Mouse (Mus musculus) CH12F3 (cell line): ENCODE results near the gene Idi1.
"Not testable (repeated sequence)": the region's sequence is repeated elsewhere in the genome, so short reads cannot be mapped to it uniquely, and the experiment has no call there.

Experiments
- in situ Hi-C: fragments of 300-500 bp; cut with MboI; formaldehyde crosslinking; loops from 2 replicates; pipeline ENCODE4 v1.14.3; 2020; ENCODE audit warnings: low sequenced_read_pairs

The Idi1 gene

DNA sequence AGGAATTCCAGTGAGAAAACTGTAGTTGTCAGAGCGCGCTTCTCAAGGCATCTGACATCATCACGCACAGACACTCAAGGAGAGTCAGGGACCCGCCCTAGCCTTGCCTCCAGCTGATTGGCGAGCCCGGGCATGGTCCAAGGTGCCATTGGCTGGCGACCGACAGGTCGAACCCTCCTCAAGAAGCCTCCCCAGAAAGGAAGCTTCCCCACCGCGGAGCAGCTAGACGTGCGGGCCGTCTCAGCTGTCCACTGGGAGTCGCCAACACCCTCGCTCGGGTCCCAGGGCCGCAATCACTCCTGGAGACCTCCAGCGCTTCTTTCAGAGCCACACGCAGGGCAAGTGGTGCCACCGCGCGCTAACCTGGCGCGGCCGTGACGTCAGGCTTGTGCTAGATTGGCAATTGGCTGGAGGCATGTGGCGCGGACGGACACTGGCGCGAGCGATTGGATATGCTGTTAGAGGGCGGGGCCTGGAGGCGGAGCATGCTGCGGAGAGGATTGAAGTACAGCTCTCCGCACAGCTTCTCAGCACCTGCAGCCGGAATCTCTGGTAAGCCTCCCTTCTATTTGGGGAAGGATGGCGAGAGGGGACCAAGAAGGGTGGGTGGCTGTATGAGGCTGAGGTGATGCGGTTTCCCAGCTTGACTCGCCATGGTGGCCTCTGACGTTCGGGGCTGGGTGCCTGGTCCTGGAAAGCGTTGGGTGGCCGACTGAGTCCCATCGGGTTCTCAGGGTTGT, at the start of gene Idi1:
Gene Idi1, plus strand, starts transcription at position 57 of the 740 bp plus-strand sequence.
- in situ Hi-C loops: no loop called here

DNA sequence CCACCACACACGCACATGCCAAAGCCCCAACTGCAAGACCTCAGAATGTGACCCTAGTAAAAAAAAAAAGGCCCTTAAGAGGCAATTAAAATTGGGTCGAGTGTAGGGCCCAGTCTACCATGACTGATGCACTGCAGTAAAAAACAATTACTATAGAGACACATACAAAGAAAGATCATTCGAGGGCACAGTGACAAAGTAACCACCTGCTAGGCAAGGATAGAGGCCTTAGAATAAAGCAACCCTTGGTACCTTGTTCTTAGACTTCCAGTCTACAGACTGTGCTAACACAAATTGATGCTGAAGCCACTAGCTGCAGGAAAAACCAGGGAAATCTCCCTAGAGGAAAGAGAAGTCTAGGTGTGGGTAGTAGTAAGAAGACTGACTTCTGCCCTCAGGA, 46.9 kb upstream of the Idi1 start:
- in situ Hi-C loops: no loop called here

DNA sequence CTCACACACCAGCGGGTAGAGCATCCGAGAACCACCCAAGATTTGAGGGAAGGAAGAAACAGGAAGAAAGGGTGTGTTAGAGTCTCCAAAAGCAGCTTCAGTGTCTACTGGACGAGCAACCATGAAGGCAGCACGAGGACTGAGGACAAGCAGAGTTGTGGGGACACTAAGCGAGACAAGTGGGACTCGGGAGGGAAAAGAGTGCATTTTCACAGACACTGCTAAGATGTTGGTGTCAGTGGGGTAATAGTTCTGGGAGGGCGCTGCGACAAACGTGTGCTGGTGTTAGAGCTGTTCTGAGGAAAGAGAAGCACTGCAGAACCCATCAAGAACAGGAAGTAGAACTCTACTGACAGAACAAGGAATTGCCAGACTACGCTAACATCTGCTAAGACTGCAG, 46.2 kb upstream of the Idi1 start:
- in situ Hi-C loops: no loop called here

DNA sequence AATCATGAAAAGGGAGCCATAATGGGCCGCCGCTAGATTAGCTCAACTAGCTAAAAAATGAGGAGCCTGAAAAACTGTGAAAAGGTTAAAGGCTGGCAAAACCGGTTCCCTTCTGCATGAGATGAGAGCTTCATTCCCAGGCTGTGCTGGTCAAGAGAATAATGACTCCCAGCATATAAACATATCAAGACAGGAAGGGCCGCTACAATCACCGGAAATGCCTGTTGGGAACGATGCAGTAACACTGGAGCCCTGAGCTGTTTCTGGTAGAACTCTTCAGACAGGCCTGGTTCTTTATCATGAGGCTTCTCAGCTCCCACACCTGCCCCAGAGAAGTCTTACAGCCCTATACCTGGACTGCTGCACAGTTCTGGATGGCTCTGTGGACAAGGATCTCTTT, 45.4 kb upstream of the Idi1 start:
- in situ Hi-C loops: no loop called here

DNA sequence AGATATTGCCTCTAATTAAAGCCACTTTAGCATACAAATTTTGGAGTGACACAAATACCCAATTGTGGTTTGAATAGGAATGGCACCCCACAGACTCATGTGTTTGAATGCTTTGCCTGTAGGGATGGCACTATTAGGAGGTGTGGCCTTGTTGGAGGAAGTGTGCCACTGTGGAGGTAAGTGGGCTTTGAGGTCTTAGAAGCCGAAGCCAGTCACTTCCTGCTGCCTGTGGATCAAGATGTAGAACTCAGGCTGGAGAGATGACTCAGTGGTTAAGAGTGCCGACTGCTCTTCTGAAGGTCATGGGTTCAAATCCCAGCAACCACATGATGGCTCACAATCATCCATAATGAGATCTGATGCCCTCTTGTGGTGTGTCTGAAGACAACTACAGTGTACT, 44.4 kb upstream of the Idi1 start:
- in situ Hi-C loops: no loop called here

DNA sequence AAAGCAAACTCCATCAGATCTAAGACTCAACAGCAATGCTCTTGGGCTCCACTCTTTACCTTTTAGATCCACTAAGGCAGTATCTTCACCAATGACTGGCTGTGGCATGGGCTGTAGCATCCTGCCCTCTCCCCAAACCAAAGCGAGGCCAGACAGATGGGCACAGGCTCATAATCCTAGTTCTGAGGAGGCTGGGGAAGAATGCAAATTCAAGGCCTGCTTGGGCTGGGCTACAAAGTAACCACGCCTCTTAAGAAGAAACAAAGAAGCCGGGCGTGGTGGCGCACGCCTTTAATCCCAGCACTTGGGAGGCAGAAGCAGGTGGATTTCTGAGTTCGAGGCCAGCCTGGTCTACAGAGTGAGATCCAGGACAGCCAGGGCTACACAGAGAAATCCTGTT, 43.5 kb upstream of the Idi1 start:
- in situ Hi-C loops: not testable (repeated sequence)

DNA sequence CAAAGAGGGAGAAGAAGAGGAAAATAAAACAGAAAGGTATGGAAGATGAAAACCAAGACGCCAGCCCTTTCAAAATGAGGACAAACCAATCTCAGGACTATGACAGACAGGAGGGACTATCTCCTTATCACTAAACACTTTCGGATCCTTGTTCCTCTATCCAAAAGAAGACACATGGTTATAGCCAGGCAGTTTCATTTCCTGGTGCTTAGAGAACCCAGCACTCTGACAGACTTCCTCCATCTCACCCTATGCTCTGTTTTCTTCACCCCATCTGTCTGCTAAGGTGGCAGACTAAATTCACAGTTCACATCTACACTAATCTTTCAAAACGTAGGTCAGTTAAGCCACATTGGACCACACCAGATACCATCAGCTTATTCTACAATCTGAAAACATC, 43.0 kb upstream of the Idi1 start:
- in situ Hi-C loops: no loop called here

DNA sequence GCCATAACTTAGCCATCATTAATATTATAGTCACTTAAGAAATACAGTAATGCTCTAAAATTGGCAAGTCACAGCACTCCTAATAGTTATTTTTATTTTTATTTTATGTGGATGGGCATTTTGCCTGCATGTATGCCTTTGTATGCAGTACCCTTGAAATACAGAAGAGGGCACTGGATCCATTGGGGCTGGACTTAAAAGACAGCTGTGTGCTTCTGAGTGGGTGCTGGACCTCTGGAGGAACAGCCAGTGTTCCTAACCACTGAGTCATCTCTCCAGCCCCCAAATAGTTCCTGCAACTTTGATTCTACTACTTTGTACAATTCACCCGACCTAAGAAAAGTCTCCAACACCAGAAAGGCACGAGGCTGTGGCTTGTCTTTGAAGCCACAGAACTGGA, 37.6 kb upstream of the Idi1 start:
- in situ Hi-C loops: no loop called here

DNA sequence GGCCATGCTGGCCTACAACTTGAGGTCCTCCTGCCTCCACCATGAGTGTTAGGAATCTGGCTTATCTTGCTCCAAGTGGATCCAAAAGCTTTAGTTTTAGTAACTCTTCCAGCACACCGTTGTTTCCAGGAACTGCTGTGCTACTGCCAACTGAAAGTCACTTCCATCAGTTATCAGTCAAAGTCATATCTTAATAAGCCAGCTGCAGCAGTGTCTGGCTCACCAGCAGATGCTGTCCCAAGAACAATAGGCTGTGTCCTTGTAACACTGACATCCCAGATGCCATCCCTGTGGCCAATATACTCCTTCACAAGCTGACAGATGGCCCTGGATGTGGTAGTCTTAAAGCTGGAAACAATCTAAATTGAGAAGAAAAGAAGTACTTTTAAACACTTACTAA, 36.0 kb upstream of the Idi1 start:
- in situ Hi-C loops: no loop called here

DNA sequence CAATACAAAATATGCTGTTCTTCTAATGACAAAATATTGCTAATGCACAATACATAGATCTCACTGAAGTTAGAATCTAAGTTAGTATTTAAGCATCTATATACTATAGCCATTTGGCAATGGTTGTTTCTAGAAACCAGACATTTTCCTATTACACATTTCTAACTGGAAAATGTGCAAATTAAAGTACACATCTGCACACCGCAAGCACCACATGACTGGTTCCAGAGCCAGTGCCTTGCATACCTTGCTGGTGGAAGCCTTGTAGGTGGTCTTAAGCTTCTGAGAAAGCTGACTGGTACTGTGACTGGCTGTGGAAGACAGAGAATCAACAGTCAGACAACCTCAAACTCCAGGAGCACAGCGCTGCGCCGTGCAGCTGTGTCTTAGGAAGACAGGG, 31.9 kb upstream of the Idi1 start:
- in situ Hi-C loops: no loop called here

DNA sequence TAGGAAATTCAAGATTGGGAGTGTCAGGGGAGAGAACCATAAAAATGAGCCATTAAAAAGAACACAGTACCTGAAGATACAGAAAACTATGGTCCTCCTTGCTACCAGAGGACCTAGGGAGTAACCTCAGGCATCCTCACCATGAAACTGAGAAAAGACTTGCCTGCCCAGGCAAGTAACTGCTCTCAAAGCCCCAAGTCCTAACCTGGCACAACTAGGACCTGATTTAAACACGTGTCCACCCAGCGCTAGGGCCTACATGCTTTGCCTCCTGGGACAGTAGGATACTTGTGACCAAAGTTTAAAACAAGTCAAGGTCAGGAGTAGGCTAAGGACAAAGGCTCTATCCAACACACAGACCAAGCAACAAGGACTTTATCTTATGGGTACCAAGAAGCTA, 30.5 kb upstream of the Idi1 start:
- in situ Hi-C loops: no loop called here

DNA sequence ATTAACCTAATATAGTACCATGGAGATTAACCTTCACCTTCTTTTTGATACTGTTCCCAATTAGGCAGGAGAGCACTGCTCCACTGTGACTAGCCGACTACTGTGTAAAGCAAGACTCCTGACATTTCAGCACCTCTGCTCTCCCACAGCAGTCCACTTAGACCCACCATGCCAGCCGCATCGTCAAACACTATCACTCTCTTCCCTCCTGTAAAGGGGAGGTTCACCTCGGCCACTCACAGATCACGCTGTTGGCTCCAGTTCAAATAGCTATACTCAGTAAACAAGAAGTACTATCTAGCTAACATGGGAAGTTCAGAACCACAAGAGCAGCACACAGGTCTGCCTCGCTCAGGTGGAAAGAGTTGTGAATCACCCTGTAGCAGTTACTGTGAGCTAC, 26.8 kb upstream of the Idi1 start:
- in situ Hi-C loops: no loop called here

DNA sequence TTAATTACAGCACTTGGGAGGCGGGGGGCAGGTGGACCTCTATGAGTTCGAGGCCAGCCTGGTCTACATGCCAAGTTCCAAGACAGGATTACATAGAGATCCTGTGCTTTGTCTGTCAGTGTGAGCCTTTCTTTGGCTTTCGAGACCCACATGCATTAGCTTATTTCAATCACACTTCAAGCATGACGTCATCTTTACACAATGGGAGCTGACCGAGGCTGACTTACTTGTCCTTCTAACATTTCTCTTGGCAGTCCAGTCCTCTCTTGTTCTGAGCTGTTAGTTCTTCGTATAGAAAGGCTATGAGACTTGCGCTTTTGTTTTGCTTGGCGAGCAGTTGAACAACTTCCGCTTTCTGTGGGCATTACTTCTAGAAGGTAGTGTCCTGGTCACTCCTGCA, 24.4 kb upstream of the Idi1 start:
- in situ Hi-C loops: no loop called here

DNA sequence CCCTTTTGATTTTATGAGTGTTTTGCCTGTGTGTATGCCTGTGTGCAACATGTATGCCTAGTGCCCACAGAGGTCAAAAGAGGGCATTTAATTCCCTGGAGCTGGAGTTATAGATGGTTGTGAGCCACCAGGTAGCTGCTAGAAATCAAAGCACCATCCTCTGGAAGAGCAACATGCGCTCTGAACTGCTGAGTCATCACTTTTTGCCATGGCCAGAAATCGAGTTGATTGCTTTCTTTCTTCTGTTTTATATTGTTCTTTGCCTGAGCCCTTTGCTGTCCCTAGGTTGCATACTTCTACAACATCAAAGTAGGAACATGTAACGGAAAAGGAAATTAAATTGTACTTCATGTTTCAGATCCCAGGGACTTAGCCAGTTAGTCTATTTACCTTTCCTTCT, 20.3 kb upstream of the Idi1 start:
- in situ Hi-C loops: no loop called here

DNA sequence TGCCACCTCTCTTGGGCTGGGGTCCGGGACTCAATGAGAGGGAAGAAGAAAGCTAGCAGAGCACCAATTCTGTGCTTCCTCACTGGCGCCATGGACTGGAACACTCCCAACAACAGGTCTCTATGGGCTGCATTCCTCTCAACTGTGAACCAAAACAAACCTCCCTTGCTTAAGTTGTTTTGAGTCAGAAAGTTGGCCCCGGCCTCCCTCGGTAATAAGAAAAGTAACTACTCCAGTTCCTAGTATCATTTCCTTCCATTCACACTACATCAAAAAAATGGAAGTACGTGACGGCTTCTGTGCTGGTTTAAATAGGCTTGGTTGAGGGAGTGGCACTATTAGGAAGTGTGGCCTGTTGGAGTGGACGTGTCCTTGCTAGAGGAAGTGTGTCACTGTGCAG, 18.7 kb upstream of the Idi1 start:
- in situ Hi-C loops: no loop called here

DNA sequence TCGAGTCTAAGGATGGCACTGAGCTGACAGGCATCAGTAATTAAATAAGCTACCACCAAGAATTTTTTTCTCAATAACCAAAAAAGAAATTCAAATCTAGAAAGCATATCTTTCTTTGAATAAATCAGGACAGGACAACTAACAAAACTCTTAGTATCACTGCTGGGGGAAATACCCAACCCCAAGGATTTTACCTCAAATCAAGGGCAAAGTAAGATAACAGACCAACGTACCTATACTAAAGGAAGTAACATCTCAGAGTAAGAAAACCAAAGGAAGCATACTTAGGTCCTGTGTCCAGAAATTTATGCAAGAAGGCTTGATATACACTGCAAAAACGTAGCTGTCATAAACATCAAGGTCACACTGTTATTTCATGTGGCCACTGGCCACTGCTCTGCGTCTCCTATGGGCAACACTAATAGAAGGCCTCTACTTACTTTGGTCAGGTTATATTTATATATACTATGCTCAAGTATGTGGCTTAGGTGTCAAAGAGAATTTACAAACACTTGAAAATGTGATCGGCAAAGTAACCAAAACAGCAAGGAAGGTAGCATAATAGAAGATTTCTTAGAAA, 15.6 kb upstream of the Idi1 start:
- in situ Hi-C loops: no loop called here

DNA sequence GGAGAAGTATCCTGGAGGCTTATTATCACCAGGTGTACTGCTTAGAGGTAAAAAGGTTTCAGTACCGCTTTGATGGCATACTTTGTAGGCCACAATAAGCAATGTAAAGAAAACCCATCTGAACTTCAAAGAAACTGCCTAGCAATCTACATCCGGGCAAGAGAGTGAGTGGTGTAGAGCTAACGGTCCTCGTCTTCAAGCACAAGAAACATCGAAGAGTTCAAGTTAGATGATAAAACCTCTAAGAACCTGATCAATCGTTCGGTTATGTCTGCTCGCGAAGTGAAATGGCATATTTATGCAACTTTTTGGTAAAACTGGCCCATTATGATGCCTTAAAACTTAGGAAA, 15.2 kb upstream of the Idi1 start:
- in situ Hi-C loops: no loop called here

DNA sequence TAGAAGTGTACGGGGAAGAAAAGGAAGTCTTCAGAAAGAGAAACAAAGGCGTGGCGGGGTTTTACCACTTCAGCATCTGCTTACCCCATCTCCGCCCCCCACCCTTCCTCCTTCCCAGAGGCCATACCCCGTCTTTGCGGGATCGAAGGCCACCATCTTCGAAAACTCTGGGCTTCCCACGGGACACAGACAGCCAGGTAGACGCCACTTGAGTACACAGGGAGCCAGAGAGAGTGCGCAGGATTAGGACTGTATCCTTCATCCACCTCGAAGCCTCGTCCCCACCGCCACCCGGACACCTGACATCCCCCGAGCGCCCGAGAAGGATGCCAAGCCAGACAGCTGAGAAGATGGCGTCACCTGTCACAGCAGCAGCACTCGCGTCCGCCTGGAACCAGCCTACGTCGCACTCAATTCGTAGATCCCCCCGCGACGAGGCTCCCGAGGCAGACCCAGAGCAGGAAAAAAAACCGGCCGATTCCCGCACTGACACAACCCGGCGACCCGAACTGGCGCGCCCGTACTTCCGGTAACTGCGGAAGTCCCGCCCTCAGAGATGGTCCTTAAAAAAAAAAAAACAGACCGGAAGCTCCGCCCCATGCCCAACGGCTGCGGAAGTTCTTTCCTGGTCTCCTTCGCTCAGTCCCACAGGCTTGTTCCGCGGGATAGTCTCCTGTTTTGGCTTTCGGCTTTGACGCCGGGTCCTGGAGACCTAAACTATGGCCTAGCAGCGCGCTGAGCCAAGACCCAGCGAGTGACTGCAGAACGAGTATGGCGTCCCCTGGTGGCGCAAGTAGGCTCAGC, 14.6 kb upstream of the Idi1 start:
- in situ Hi-C loops: no loop called here

DNA sequence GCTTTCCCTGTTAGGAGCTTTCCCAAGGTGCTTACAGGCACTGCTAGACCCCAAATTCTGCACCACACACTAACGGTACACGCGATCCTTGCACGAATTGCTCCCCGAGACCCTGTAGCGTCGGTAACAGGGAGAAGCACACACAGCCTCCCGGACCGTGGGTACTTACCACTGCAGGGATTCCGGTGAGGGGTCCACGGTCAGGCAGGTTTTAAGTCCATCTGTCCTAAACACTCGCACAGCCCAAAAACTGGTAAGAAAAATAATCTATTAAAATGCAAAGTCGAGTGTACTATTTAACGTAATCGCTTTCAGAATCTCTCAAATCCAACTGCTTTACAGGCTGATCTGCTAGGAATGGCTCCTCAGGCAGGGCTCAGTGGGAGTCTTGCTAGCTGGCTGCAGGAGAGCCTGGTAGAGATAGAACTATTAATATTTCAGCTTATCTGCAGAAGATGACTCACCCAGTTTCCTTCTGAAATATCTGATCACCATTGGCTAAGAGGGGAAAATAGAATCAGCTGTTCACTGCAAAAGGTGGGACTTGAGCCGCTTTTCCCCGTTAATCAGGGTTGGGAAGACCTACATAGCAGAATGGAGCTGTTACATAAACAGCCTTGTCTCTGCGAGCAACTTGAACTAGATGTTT, 13.9 kb upstream of the Idi1 start, which contains the start of gene Wdr37:
Gene Wdr37, minus strand, starts transcription at position 596 of the 649 bp plus-strand sequence.
- in situ Hi-C loops: no loop called here

DNA sequence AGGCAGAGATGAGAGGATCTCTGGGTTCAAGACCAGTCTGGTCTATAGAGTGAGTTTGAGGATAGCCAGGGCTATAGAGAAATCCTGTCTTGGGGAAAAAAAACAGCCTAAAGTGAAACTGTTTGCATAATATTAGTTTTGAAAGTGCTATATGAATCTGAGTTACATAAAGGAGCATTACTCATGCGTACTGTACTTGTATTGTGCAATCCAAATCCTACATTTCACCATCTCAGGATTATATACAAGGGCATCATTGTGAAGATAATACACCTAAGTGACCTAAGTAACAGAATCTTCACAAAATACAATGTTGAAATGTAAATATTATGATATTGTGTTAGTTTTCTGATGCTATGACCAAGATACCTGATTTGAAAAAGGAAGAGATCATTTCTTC, 11.5 kb upstream of the Idi1 start:
- in situ Hi-C loops: no loop called here

DNA sequence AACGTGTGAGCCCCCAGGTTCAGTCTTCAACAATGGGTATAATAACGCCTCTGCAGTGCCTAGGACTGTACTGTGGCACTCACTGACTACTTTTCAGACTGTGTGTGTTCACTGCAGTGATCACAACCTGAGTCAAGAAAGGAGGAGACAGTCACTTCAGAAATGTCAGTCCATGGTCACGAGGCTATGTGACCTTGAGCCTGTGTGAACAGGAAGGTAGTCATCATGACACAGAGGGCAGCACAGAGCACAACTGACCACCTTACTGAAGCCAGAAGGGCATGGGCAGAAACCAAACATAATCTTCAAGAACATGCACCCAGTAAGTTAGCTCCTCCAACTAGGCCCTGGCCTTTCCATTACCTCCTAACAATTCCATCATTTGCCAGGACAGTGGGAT, 3.7 kb upstream of the Idi1 start:
- in situ Hi-C loops: no loop called here

DNA sequence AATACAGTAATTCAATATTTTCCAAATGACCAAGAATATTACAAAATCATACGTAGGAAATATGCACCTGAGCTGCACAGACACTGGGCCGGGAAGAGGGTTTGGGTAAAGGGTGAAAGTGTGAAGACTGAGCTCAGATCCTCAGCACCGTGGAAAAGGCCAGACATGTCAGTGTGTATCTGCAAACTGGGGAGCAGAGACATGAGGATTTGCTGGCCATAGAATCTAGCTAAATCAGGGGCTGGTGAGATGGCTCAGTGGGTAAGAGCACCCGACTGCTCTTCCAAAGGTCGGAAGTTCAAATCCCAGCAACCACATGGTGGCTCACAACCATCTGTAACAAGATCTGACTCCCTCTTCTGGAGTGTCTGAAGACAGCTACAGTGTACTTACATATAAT, 1.4 kb upstream of the Idi1 start:
- in situ Hi-C loops: not testable (repeated sequence)
